Mouse (Mus musculus): ENCODE data around the gene Scgb1b12. TPM values are rescaled to one million over a fixed set of nuclear protein-coding genes. Genes with fewer than 3 reads are reported as not detected.

Scgb1b12 gene
- total RNA-seq (2023) = not detected in 4 replicates

GRCm38 (mm10) chr7:32333882-32334281, at the start of gene Scgb1b12:
Gene Scgb1b12 (plus strand): TSS chr7:32334182.

GRCm38 (mm10) chr7:32327145-32327544, 6.8 kb upstream of the Scgb1b12 start, which contains the start of gene Scgb2b12:
Gene Scgb2b12 (minus strand): TSS chr7:32327245.

Other genes starting within 250 kb of the Scgb1b12 start
- not detected in 4 replicates for gene Scgb1b10, start 233.3 kb upstream of the Scgb1b12 start, total RNA-seq (2023)
- gene Scgb2b11, start 123.0 kb upstream of the Scgb1b12 start, total RNA-seq (2023) = not detected in 4 replicates
- not detected in 4 replicates for gene Scgb1b11, start 111.3 kb upstream of the Scgb1b12 start, total RNA-seq (2023)
- gene Scgb2b12, start 6.9 kb upstream of the Scgb1b12 start, total RNA-seq (2023) = not detected in 4 replicates
- not detected in 4 replicates for gene Scgb1b29, start 107.4 kb downstream of the Scgb1b12 start, total RNA-seq (2023)

Data from B cell, adult 62 days (primary cell).